Mouse (Mus musculus) hindbrain, embryonic 10.5 days (tissue): ENCODE measurements at regions not wholly inside any gene's neighbourhood (a gene's known extent, or its start where the extent isn't known, plus 50 kb on each side); places are given as distances from the start of the nearest gene placed in this dataset.
A peak's percentile ranks its signal among the peaks of the same experiment; 100 is the strongest.

Experiments
- DNase-seq: peaks from one replicate; pipeline ENCODE4 v3.0.0-alpha.2; 2017; ENCODE audit warnings: low spot score
- H3K27ac ChIP-seq: fragments of 300-500 bp; sonication (generic); 2 replicates; pipeline ENCODE4 v1.5.1; 2016; ENCODE audit warnings: mild to moderate bottlenecking, moderate library complexity
- H3K27me3 ChIP-seq: fragments of 300-500 bp; sonication (generic); 2 replicates; pipeline ENCODE4 v1.6.1; 2016; ENCODE audit warnings: mild to moderate bottlenecking; ENCODE audit not compliant: poor library complexity, insufficient read depth, severe bottlenecking
- H3K36me3 ChIP-seq: fragments of 300-500 bp; sonication (generic); 2 replicates; pipeline ENCODE4 v1.6.1; 2016; ENCODE audit warnings: mild to moderate bottlenecking, moderate library complexity
- H3K4me1 ChIP-seq: fragments of 300-500 bp; sonication (generic); replicated peaks from 2 replicates; pipeline ENCODE4 v1.6.1; 2016; ENCODE audit warnings: mild to moderate bottlenecking
- H3K4me3 ChIP-seq: fragments of 300-500 bp; sonication (generic); 2 replicates; pipeline ENCODE4 v1.5.1; 2016; ENCODE audit warnings: mild to moderate bottlenecking, moderate library complexity
- H3K9me3 ChIP-seq: fragments of 300-500 bp; sonication (generic); 2 replicates; pipeline ENCODE4 v1.6.1; 2016; ENCODE audit warnings: mild to moderate bottlenecking, moderate library complexity
- WGBS: fragments of 180-500 bp; shearing (Covaris S2); methylation state at CpG from one replicate; pipeline ENCODE4 v1.1.7; 2016; 5-methylcytosine and 5-hydroxymethylcytosine counted together

DNA sequence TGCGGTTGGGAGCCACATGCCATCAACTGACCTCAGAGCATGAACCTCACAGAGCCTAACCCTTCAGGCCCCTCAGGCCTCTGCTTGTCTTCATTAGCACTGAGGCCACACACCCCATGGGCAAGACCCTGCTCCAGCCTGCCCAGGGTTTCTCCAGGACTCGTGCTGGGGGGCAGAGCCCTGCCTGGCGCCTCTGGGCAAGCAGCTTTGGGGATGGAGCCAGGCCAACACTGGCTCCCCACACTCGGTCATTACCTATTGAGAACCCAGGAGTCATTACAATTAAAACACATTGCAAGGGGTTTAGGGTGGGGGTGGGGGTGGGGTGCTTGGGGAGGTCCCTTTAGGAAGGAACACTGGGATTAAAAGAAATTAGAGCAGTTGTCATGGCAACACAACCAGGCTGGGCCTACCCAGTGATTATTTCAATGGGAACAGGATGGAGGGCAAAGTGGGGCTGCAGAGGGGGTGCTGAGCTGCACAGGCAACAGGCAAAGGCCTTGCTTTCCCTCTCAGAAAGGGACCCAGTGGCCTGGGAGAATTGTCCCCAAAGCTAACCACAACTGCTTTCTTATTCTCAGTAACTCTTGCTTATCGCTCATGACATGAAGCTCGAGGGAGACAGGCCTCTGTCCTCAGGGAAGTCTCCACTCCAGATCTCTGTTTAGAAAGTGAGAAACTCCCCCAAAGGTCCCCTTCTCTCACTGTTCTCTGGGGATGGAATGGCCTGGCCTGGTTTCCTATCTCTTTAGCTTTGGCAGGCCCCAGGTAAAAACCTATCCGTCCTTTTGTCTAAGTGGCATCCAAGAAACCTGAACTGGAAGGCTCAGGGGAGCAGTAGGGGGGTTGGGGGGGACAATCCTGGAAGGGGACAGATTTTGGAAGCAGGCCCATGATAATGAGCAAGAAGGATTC is 235.0 kb downstream of the Sox9 start:
- WGBS: 35% methylated on average over 7 of the region's 7 CpGs
- peak overlapping the region; percentile 82 for H3K27ac ChIP-seq
- H3K9me3 ChIP-seq: no peaks in the 10 kb centered on the region
- peaks cover 75% of the 10 kb centered on the region for H3K4me1 ChIP-seq
- DNase-seq: peak; percentile 30
- H3K27me3 ChIP-seq: peaks cover 9% of the 10 kb centered on the region; the same call in 1 of the 2 replicates
- no peak overlapping the region for H3K4me3 ChIP-seq
- no peaks in the 10 kb centered on the region for H3K36me3 ChIP-seq

DNA sequence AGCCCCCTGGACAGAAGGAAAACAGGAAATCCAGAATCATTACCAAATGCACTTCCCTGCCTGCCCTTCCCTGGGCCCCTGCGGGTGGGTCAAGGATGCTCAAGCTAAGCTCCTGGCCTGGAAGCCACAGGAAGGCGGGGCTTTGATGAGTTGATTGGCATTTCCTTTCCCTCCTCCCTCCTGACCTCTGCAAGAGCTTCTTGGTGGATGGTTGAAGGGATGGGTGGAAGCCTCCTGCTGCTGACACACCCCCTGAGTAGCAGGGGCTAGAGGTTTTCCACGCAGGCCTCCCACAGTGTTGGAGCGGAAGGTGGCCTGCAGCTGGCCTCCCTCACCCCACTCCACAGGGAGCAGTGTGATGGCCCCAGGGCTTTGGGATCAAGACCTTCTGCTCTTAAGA is 239.5 kb downstream of the Sox9 start:
- Histone ChIP-seq H3K27me3 (0 out of 2 replicates have a peak, but pooled peaks cover 5% of the 10 kb centered on the region), H3K4me3 (no peak overlapping the region), H3K9me3 (0 out of 2 replicates have a peak, but pooled peaks cover 5% of the 10 kb centered on the region), H3K27ac (peak overlapping the region; percentile 53; the same call in 1 of the 2 replicates), H3K36me3 (no peaks in the 10 kb centered on the region), H3K4me1 (peaks cover 51% of the 10 kb centered on the region)
- 35% methylated on average over 4 of the region's 4 CpGs for WGBS
- DNase-seq: peak; percentile 54

DNA sequence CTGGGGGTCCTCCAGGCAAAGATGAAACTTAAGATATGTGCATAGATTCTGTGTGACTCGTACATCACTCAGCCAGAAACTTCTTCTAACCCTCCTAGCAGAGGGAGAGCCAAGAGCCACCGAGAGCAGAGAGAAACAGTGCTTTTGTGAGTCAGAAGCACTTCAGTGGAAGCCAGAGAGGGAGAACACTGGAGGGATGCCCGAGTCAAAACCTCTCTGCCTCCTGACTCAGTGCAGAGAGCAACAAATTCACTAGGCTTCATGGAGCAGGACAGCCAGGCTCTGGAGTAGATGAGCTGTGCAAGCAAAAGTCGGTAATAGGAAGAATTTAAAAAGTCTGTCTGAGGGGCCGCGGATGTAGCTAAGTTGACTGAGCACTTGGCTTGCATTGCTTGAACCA is 245.0 kb downstream of the Sox9 start:
- Histone ChIP-seq H3K4me3 (no peak overlapping the region), H3K27ac (peak overlapping the region; percentile 23; the same call in 1 of the 2 replicates), H3K4me1 (peaks cover 21% of the 10 kb centered on the region), H3K27me3 (no peaks in the 10 kb centered on the region; the same call in 1 of the 2 replicates), H3K9me3 (0 out of 2 replicates have a peak, but pooled peaks cover 5% of the 10 kb centered on the region), H3K36me3 (no peaks in the 10 kb centered on the region)
- no peak for DNase-seq
- WGBS: 67% methylated on average over 6 of the region's 6 CpGs

DNA sequence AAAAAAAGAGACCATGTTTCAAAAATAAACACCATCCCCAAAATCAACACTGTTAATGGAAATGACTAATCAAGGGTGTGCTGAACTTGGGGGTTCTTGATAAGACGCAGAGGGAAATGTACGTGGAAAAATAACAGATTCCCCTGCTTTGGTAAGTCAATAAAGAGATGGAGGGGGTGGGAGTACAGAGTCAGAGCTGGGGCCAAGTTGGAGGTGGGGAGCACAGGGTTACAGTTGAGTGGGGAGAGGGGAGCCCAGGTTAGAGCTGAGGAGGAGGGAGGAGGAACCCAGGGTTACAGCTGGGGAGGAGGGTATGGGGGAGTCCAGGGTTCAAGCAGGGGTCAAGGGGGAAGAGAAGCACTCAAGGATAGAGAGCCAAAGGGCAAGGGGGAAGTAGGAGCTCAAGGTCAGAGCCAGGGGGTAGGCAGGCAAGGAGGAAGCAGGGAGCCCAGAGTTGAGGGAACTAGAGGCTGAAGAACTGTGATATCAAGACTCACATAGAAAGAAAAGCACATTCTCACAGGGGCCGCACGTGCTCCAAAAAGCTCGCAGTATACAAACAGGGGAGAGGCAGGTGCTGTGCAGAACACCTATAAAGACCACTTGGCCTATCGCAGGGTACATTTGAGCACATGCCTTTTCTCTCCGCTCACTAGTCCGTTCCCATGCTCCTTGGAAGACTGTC is 246.4 kb downstream of the Sox9 start:
- Histone ChIP-seq H3K27me3 (no peaks in the 10 kb centered on the region; the same call in 1 of the 2 replicates), H3K27ac (peak overlapping the region; percentile 30; the same call in 1 of the 2 replicates), H3K4me3 (no peak overlapping the region), H3K4me1 (peaks cover 30% of the 10 kb centered on the region), H3K9me3 (no peaks in the 10 kb centered on the region), H3K36me3 (no peaks in the 10 kb centered on the region)
- DNase-seq: no peak
- WGBS: 93% methylated on average over 8 of the region's 8 CpGs

DNA sequence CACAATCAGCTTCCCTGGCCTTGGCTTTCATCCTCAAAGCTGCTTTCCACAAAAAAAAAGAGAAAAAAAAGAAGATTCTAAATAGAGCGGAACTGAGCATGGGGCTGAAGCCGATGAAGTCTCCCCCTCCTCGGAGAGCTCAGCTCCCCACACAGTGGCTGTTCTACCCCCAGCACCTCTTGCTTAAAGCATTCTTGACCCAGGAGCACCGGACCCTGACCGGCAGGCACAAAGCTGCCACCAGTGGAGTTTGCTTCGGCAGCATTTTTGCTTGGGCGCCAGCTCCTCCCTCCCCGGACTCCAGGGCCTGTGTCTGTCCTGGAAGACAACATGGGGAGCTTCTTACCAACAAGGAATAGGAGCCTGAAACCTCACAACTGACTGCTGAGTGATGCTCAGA is 249.4 kb downstream of the Sox9 start:
- DNase-seq: no peak
- H3K36me3 ChIP-seq: no peaks in the 10 kb centered on the region

DNA sequence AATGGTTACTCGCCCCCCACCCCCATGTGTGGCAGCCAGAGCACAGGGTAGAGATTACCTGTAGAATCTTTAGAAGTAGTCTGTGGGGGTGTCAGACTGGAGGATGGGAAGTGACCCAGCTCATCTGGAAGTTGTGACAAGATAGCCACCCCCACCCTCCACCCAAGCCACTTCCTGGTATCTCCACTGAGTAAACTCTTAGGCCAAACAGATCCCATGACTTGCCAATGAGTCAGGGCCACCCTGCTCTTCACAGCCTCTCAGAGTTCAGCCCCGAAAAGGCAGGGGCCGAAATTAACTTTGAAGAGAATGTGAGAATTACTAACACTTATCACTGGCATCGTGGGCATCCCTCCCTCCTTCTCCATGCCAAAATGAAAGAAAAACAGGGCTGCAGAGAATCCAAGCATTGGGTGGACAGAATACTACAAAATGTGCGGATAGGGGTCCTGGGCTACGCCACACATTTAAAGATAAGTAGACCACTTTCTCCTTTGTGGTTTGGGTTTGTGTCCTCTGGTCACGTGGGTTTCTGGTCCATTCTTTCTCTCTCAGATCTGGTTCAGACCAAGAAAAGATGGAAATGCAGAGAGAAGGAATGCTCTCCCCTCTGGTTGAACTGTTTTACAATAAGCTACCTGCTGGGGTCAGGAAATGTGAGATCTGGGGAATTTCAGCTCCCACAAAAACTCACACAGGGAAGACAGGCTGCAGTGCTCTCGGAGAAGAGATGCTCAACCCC is 250.6 kb downstream of the Sox9 start:
- DNase-seq: no peak

More for the DNA sequence above, 249.4 kb downstream of the Sox9 start:
- H3K9me3 ChIP-seq: no peaks in the 10 kb centered on the region
- WGBS: 49% methylated on average over 8 of the region's 8 CpGs
- no peaks in the 10 kb centered on the region; the same call in 1 of the 2 replicates for H3K27me3 ChIP-seq
- 0 out of 2 replicates have a peak overlapping the region, but pooled peaks have one; percentile 40 for H3K27ac ChIP-seq
- H3K4me3 ChIP-seq: no peak overlapping the region
- H3K4me1 ChIP-seq: peaks cover 26% of the 10 kb centered on the region

DNA sequence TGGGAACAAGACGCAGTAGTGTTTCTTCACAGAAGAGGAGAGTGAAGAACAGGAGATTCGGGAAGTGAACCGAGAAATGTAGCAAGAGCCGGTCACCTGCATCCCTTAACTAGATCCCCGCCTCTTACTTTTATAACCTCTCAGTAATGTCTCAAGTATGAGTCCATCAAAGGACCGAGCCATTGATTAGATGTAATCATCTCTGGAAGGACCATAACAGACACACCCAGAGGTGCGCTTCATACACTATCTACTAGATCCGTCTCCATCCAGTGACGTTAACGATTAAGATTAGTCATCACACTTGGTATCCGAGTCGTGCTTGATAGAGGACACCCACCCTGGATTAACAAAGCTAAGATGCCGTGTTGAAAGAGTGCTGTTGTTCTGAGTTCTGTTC is 252.9 kb downstream of the Sox9 start:
- 96% methylated on average over 13 of the region's 13 CpGs for WGBS

More for the DNA sequence above, 250.6 kb downstream of the Sox9 start:
- Histone ChIP-seq H3K4me3 (no peak overlapping the region), H3K36me3 (no peaks in the 10 kb centered on the region), H3K9me3 (no peaks in the 10 kb centered on the region), H3K27ac (0 out of 2 replicates have a peak overlapping the region, but pooled peaks have one; percentile 12), H3K27me3 (no peaks in the 10 kb centered on the region), H3K4me1 (peaks cover 18% of the 10 kb centered on the region)
- 78% methylated on average over 8 of the region's 8 CpGs for WGBS

DNA sequence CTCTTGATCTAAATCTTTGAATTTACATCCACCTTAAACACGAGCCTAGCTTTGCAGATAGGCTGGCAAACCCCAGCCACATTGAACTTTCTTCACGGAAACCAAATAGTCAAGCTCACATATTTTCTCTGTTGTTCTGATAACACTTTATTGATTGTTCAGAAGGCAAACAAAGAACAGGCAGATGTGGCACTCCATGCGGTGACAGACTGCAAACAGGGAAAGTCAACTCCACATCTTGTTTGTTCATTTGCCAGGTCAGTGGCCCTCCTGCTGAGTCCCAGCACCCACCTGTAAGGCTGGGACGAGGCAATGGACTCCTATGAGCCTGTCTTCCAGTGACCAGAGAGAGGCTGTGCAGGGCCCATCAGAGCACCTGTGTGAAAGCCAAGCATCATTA is 255.7 kb downstream of the Sox9 start:
- WGBS: 85% methylated on average over 4 of the region's 4 CpGs

More for the DNA sequence above, 252.9 kb downstream of the Sox9 start:
- H3K4me3 ChIP-seq: no peak overlapping the region
- H3K27me3 ChIP-seq: no peaks in the 10 kb centered on the region
- H3K27ac ChIP-seq: no peak overlapping the region
- H3K9me3 ChIP-seq: no peaks in the 10 kb centered on the region
- H3K4me1 ChIP-seq: peaks cover 18% of the 10 kb centered on the region
- no peaks in the 10 kb centered on the region for H3K36me3 ChIP-seq
- DNase-seq: no peak

DNA sequence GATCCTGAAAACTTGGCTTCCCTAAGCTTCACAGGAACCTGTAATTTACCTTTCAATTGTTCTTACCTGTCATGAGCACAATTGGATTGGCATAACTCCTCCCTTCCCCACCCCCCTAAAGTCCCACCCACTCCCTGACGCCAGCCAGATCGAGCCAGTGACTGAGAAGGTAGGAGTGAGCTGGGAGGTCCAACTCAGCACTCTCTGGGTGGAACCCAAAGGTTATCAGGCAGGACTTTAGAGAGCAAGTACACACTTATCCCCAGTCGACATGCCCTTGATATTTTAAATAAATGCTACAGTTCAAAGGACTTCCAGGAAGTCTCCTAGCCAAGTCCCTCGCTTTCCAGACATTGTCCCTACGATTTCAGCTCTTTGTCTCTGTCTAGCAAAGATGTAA is 260.7 kb downstream of the Sox9 start:
- Histone ChIP-seq H3K27me3 (peaks cover 9% of the 10 kb centered on the region; the same call in 1 of the 2 replicates), H3K27ac (no peak overlapping the region), H3K4me3 (no peak overlapping the region), H3K9me3 (no peaks in the 10 kb centered on the region), H3K36me3 (peaks cover 8% of the 10 kb centered on the region; the same call in 1 of the 2 replicates), H3K4me1 (peaks cover 42% of the 10 kb centered on the region)
- DNase-seq: no peak
- WGBS: 54% methylated on average over 5 of the region's 5 CpGs

More for the DNA sequence above, 255.7 kb downstream of the Sox9 start:
- Histone ChIP-seq H3K27me3 (no peaks in the 10 kb centered on the region), H3K4me3 (no peak overlapping the region), H3K27ac (no peak overlapping the region), H3K4me1 (0 out of 2 replicates have a peak, but pooled peaks cover 7% of the 10 kb centered on the region), H3K36me3 (no peaks in the 10 kb centered on the region), H3K9me3 (no peaks in the 10 kb centered on the region)
- DNase-seq: no peak

DNA sequence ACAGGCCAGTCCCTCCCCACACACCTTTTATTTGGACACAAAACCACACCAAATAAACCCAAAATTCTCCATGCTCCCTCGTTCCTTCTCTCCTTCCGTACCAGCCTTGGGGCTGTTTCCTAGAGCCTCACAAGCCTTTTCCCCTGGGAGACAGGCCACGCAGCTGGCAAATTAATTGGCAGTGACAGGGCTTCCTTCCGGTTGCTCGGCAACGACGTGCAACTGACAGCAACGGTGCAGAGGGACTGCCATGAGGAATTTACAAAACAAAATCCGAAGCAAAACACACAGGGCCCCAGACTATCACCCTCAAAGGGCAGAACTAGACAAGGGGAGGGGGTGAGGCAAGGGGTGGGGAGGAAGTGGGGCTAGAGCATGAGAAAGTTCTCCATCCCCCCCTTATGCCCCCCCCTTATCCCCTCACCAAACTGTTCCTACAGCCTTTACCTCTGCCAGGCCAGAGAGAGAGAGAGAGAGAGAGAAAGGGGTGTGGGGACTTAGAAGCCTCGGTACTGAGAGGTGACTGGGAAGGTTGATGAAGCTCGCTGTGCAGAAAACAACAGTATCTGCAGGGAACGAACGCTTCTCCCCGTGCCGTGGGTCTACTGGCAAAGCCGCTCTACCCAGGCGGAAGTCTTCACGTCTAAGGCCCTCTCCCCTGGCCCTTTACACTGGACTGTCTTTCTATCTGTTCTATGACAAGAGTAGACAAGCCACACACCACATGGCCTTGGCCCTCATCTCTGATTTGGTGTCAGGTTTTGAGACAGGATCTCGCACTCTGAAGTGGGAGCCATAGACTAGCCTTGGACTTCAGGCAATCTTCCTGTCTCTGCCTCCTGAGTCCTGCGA is 264.4 kb downstream of the Sox9 start:
- peak; percentile 86 for DNase-seq
- peaks cover 64% of the 10 kb centered on the region for H3K4me1 ChIP-seq
- WGBS: 25% methylated on average over 20 of the region's 20 CpGs
- H3K27me3 ChIP-seq: peaks cover 9% of the 10 kb centered on the region
- peaks cover 8% of the 10 kb centered on the region; the same call in 1 of the 2 replicates for H3K36me3 ChIP-seq
- no peaks in the 10 kb centered on the region for H3K9me3 ChIP-seq
- H3K27ac ChIP-seq: peak overlapping the region; percentile 80
- H3K4me3 ChIP-seq: peak overlapping the region; percentile 28

DNA sequence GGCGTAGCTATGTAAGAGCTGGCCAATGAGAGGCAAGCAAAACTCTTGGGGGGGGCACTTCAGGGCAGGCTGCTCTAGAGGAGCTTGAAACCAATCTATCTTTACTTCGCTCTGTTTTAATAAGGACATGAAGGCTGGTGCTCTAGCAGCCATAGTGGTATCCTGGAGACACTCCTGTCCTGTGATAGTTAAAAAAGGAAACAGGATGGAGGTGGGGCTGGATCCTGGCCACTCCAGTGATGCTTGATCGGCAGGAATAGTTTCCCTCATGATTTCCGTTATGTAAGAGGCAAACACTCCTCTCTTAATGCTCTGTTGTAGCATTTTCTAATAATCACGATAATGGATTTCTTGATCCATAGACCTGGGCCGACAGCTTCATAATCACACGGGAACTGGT is 266.1 kb downstream of the Sox9 start:
- no peak overlapping the region for H3K4me3 ChIP-seq
- DNase-seq: no peak
- no peaks in the 10 kb centered on the region for H3K9me3 ChIP-seq
- H3K4me1 ChIP-seq: peaks cover 59% of the 10 kb centered on the region
- H3K27ac ChIP-seq: peak overlapping the region; percentile 29; the same call in 1 of the 2 replicates
- peaks cover 14% of the 10 kb centered on the region; the same call in 1 of the 2 replicates for H3K36me3 ChIP-seq
- peaks cover 9% of the 10 kb centered on the region for H3K27me3 ChIP-seq
- WGBS: 88% methylated on average over 7 of the region's 7 CpGs
